Mouse (Mus musculus) gastrocnemius, adult 8-10 months (tissue): ENCODE measurements around the gene Syt3. TPM values are rescaled to one million over a fixed set of nuclear protein-coding genes. Genes with fewer than 3 reads are reported as not detected.
A peak's percentile ranks its signal among the peaks of the same experiment; 100 is the strongest.

Experiments used
- DNase-seq, 2 experiments: peaks; one replicate each; pipeline ENCODE4 v3.0.0; 2022; ENCODE audit warnings: low spot score in 2 of 2
- total RNA-seq, 4 experiments: library from RNA; stranded (reverse); gene quantifications; 2 replicates each; pipeline ENCODE4 v1.2.4; 2022

Gene Syt3
- total RNA-seq, 4 experiments from 2014 or later, result 3.2 to 7.0 (median 5.2) TPM

GRCm38 (mm10) chr7:44356590-44357481 is 27.1 kb upstream of the Syt3 start:
- DNase-seq, result no peak

GRCm38 (mm10) chr7:44357531-44357930 is 26.4 kb upstream of the Syt3 start:
- no peak for DNase-seq

GRCm38 (mm10) chr7:44358012-44358411 is 25.9 kb upstream of the Syt3 start:
- no peak for DNase-seq

- no peak for DNase-seq
Measured at GRCm38 (mm10) chr7:44358886-44359654, 24.8 kb upstream of the Syt3 start.

GRCm38 (mm10) chr7:44359908-44360672 is 23.8 kb upstream of the Syt3 start:
- peak; percentile 89 to 90 for DNase-seq

- no peak for DNase-seq
Measured at GRCm38 (mm10) chr7:44360792-44361301, 23.1 kb upstream of the Syt3 start.

GRCm38 (mm10) chr7:44372678-44373077 is 11.2 kb upstream of the Syt3 start:
- no peak for DNase-seq

GRCm38 (mm10) chr7:44373460-44373859 is 10.4 kb upstream of the Syt3 start:
- no peak for DNase-seq

GRCm38 (mm10) chr7:44373889-44374652 is 9.8 kb upstream of the Syt3 start:
- peak; percentile 82 to 83 for DNase-seq

- no peak for DNase-seq
Measured at GRCm38 (mm10) chr7:44374756-44375155, 9.1 kb upstream of the Syt3 start.

- no peak for DNase-seq
Measured at GRCm38 (mm10) chr7:44375207-44375606, 8.7 kb upstream of the Syt3 start.

- DNase-seq, result no peak
Measured at GRCm38 (mm10) chr7:44375793-44376192, 8.1 kb upstream of the Syt3 start.

GRCm38 (mm10) chr7:44378290-44378689 is 5.6 kb upstream of the Syt3 start:
- no peak for DNase-seq

GRCm38 (mm10) chr7:44382541-44382940 is 1.4 kb upstream of the Syt3 start:
- no peak for DNase-seq

GRCm38 (mm10) chr7:44384716-44385059 is 786 bp downstream of the Syt3 start:
- no peak for DNase-seq

- DNase-seq, result no peak
Measured at GRCm38 (mm10) chr7:44385720-44386119, 1.8 kb downstream of the Syt3 start, which contains the start of gene 1700008O03Rik. Gene 1700008O03Rik, minus strand, starts transcription at chr7:44385820.

GRCm38 (mm10) chr7:44391831-44392230 is 7.9 kb downstream of the Syt3 start:
- no peak for DNase-seq

GRCm38 (mm10) chr7:44392341-44392740 is 8.4 kb downstream of the Syt3 start:
- no peak for DNase-seq

- DNase-seq, result no peak
Measured at GRCm38 (mm10) chr7:44393284-44393683, 9.4 kb downstream of the Syt3 start.

GRCm38 (mm10) chr7:44398570-44398969 is 14.7 kb downstream of the Syt3 start:
- DNase-seq, result peak in 1 of 2 experiments; percentile 18

GRCm38 (mm10) chr7:44401673-44402072 is 17.8 kb downstream of the Syt3 start:
- no peak for DNase-seq
